Mouse (Mus musculus): ENCODE measurements at regions not wholly inside any gene's neighbourhood (a gene's known extent, or its start where the extent isn't known, plus 50 kb on each side); places are given as distances from the start of the nearest gene placed in this dataset.

GRCm38 (mm10) chr15:87333527-87333926 is 210.6 kb upstream of the Fam19a5 start:
- no peak overlapping the region for H3K27ac ChIP-seq (ENCODE audit: insufficient read depth, low read length)
- TF ChIP-seq POLR2A (IDR thresholded peaks at IDR 0.05; ENCODE audit: low read depth, low read length): no peak
- TF ChIP-seq CTCF (IDR thresholded peaks at IDR 0.05; ENCODE audit: borderline replicate concordance, insufficient read depth, low read length): no peak

GRCm38 (mm10) chr15:87334430-87334829 is 209.7 kb upstream of the Fam19a5 start:
- H3K27ac ChIP-seq (ENCODE audit: insufficient read depth, low read length): no peak overlapping the region
- H3K4me3 ChIP-seq (ENCODE audit: insufficient read depth, low read length): no peak overlapping the region
- TF ChIP-seq CTCF (IDR thresholded peaks at IDR 0.05; ENCODE audit: borderline replicate concordance, insufficient read depth, low read length) (no peak), POLR2A (IDR thresholded peaks at IDR 0.05; ENCODE audit: low read depth, low read length) (no peak)
- H3K4me1 ChIP-seq (ENCODE audit: control insufficient read depth, insufficient read depth, low read length): no peaks in the 10 kb centered on the region

More at GRCm38 (mm10) chr15:87333527-87333926, 210.6 kb upstream of the Fam19a5 start:
- H3K4me3 ChIP-seq (ENCODE audit: insufficient read depth, low read length): no peak overlapping the region
- H3K4me1 ChIP-seq (ENCODE audit: control insufficient read depth, insufficient read depth, low read length): no peaks in the 10 kb centered on the region

- TF ChIP-seq POLR2A (IDR thresholded peaks at IDR 0.05; ENCODE audit: low read depth, low read length) (no peak), CTCF (IDR thresholded peaks at IDR 0.05; ENCODE audit: borderline replicate concordance, insufficient read depth, low read length) (no peak)
- H3K4me1 ChIP-seq (ENCODE audit: control insufficient read depth, insufficient read depth, low read length): no peaks in the 10 kb centered on the region
- H3K27ac ChIP-seq (ENCODE audit: insufficient read depth, low read length): no peak overlapping the region
- H3K4me3 ChIP-seq (ENCODE audit: insufficient read depth, low read length): no peak overlapping the region
These were observed 208.8 kb upstream of the Fam19a5 start for GRCm38 (mm10) chr15:87335324-87335723.

GRCm38 (mm10) chr15:87335737-87336136 is 208.4 kb upstream of the Fam19a5 start:
- H3K4me1 ChIP-seq (ENCODE audit: control insufficient read depth, insufficient read depth, low read length): no peaks in the 10 kb centered on the region
- H3K27ac ChIP-seq (ENCODE audit: insufficient read depth, low read length): no peak overlapping the region
- H3K4me3 ChIP-seq (ENCODE audit: insufficient read depth, low read length): no peak overlapping the region
- TF ChIP-seq POLR2A (IDR thresholded peaks at IDR 0.05; ENCODE audit: low read depth, low read length) (no peak), CTCF (IDR thresholded peaks at IDR 0.05; ENCODE audit: borderline replicate concordance, insufficient read depth, low read length) (no peak)

GRCm38 (mm10) chr15:87339904-87340303 is 204.2 kb upstream of the Fam19a5 start:
- Histone ChIP-seq H3K27ac (ENCODE audit: insufficient read depth, low read length) (no peak overlapping the region), H3K4me3 (ENCODE audit: insufficient read depth, low read length) (no peak overlapping the region), H3K4me1 (ENCODE audit: control insufficient read depth, insufficient read depth, low read length) (no peaks in the 10 kb centered on the region)
- TF ChIP-seq CTCF (IDR thresholded peaks at IDR 0.05; ENCODE audit: borderline replicate concordance, insufficient read depth, low read length) (no peak), POLR2A (IDR thresholded peaks at IDR 0.05; ENCODE audit: low read depth, low read length) (no peak)

GRCm38 (mm10) chr15:87342656-87343055 is 201.4 kb upstream of the Fam19a5 start:
- TF ChIP-seq CTCF (IDR thresholded peaks at IDR 0.05; ENCODE audit: borderline replicate concordance, insufficient read depth, low read length): no peak
- no peak for TF ChIP-seq POLR2A (IDR thresholded peaks at IDR 0.05; ENCODE audit: low read depth, low read length)
- H3K4me3 ChIP-seq (ENCODE audit: insufficient read depth, low read length): no peak overlapping the region
- H3K4me1 ChIP-seq (ENCODE audit: control insufficient read depth, insufficient read depth, low read length): no peaks in the 10 kb centered on the region
- no peak overlapping the region for H3K27ac ChIP-seq (ENCODE audit: insufficient read depth, low read length)

GRCm38 (mm10) chr15:87345826-87346225 is 198.3 kb upstream of the Fam19a5 start:
- Histone ChIP-seq H3K27ac (ENCODE audit: insufficient read depth, low read length) (no peak overlapping the region), H3K4me3 (ENCODE audit: insufficient read depth, low read length) (no peak overlapping the region), H3K4me1 (ENCODE audit: control insufficient read depth, insufficient read depth, low read length) (no peaks in the 10 kb centered on the region)
- no peak for TF ChIP-seq POLR2A (IDR thresholded peaks at IDR 0.05; ENCODE audit: low read depth, low read length)
- no peak for TF ChIP-seq CTCF (IDR thresholded peaks at IDR 0.05; ENCODE audit: borderline replicate concordance, insufficient read depth, low read length)

GRCm38 (mm10) chr15:87349533-87350247 is 194.4 kb upstream of the Fam19a5 start:
- H3K27ac ChIP-seq (ENCODE audit: insufficient read depth, low read length): no peak overlapping the region
- H3K4me3 ChIP-seq (ENCODE audit: insufficient read depth, low read length): no peak overlapping the region
- no peaks in the 10 kb centered on the region for H3K4me1 ChIP-seq (ENCODE audit: control insufficient read depth, insufficient read depth, low read length)
- TF ChIP-seq POLR2A (IDR thresholded peaks at IDR 0.05; ENCODE audit: low read depth, low read length) (no peak), CTCF (IDR thresholded peaks at IDR 0.05; ENCODE audit: borderline replicate concordance, insufficient read depth, low read length) (no peak)

- Histone ChIP-seq H3K4me1 (ENCODE audit: control insufficient read depth, insufficient read depth, low read length) (no peaks in the 10 kb centered on the region), H3K27ac (ENCODE audit: insufficient read depth, low read length) (no peak overlapping the region), H3K4me3 (ENCODE audit: insufficient read depth, low read length) (no peak overlapping the region)
- TF ChIP-seq POLR2A (IDR thresholded peaks at IDR 0.05; ENCODE audit: low read depth, low read length): no peak
- no peak for TF ChIP-seq CTCF (IDR thresholded peaks at IDR 0.05; ENCODE audit: borderline replicate concordance, insufficient read depth, low read length)
These were observed 191.3 kb upstream of the Fam19a5 start for GRCm38 (mm10) chr15:87352812-87353211.

- Histone ChIP-seq H3K4me1 (ENCODE audit: control insufficient read depth, insufficient read depth, low read length) (no peaks in the 10 kb centered on the region), H3K27ac (ENCODE audit: insufficient read depth, low read length) (no peak overlapping the region), H3K4me3 (ENCODE audit: insufficient read depth, low read length) (no peak overlapping the region)
- TF ChIP-seq POLR2A (IDR thresholded peaks at IDR 0.05; ENCODE audit: low read depth, low read length) (no peak), CTCF (IDR thresholded peaks at IDR 0.05; ENCODE audit: borderline replicate concordance, insufficient read depth, low read length) (no peak)
These were observed 190.2 kb upstream of the Fam19a5 start for GRCm38 (mm10) chr15:87353886-87354285.
